Mouse (Mus musculus) embryonic fibroblast, embryonic 13.5 days (primary cell): Measurements from ENCODE around the gene Eif4g2.

Experiments used
- CTCF ChIP-seq: IDR thresholded peaks from 2 replicates; pipeline ENCODE4 v1.5.1; 2011; ENCODE audit warnings: mild to moderate bottlenecking, control low read depth, low read length, moderate library complexity, borderline replicate concordance; ENCODE audit not compliant: insufficient read depth
- POLR2A ChIP-seq: IDR thresholded peaks from 2 replicates; pipeline ENCODE4 v1.6.1; 2011; ENCODE audit warnings: low read depth, mild to moderate bottlenecking, control low read depth, low read length, moderate library complexity

DNA sequence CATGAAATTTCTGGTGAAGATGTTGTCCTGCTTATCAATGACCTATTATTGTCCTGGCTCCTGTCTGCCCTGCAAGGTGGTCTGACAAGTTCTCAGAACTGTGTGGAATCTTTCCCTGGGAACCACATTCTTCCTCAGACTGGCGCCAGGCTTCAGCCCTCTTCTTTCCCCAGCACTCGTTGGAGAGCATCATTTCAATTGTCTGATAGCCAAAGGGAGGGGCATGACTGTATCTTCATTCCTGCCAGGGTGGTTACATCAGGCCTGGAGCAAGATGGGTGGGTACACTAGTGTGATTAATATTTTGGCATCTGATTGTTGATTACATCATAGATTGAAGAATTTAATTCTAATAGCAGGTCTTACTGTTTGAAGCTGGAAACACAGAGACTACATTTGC, 49.8 kb upstream of the Eif4g2 start:
- TF ChIP-seq CTCF (no peak), POLR2A (no peak)
